Mouse (Mus musculus) gastrocnemius, adult 18-20 months (tissue): Measurements from ENCODE around the gene Xpnpep3. TPM values are rescaled to one million over a fixed set of nuclear protein-coding genes. Genes with fewer than 3 reads are reported as not detected.

Source experiments
- DNase-seq: peaks from one replicate; pipeline ENCODE4 v3.0.0; 2021; ENCODE audit warnings: low spot score
- long read RNA-seq, 2 experiments: library from polyadenylated mRNA; stranded (forward); transcript quantifications; one replicate each; pipeline ENCODE4 v2.0.0; 2021
- total RNA-seq, 2 experiments: library from RNA; stranded (reverse); gene quantifications; 2 replicates each; pipeline ENCODE4 v1.2.3; 2021

The Xpnpep3 gene
- total RNA-seq = 1 to 10 TPM; 6.5 to 6.6 TPM
- long read RNA-seq, experiment 1, full-length matches to known transcripts = 2 of 10 reads
- long read RNA-seq, experiment 1, partial matches to known transcripts = 0 of 10 reads
- long read RNA-seq, experiment 1, other reads (novel, unspliced or antisense) = 8 of 10 reads
- long read RNA-seq, experiment 2, full-length matches to known transcripts = 2 of 4 reads
- long read RNA-seq, experiment 2, partial matches to known transcripts = 0 of 4 reads
- long read RNA-seq, experiment 2, other reads (novel, unspliced or antisense) = 2 of 4 reads

DNA sequence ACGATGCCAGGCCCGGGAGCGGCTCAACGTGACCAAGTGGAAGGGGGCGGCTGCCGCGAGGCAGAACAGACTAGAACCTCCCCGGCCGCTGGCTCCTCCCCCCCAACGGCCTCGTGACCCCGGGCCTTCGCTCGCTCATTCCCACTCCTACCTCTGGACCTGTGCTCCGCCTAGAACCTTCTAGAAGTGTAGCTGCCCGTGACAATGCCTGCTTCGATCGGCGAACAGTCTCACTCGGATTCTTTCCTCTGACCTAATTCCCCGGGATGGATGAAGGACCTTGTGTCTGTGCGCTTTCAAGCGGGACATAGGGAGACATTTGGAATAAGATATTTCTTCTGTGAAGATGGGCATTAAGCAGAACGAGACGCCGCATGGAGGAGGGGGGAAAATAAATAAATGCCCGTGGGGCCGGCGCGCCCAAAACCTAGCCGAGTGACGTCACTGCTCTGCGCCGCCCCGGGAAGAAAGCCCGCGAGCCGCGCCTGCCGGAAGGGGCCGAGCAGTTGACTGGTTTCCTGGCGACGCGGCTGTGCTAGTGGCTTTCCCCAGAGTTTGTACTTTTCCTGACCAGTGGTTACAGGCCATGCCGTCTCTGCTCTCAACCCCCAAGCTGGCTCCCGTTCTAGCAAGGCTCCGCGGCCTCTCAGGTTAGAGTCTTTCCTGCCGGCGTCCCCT lies at the start of gene Xpnpep3, which contains the start of gene St13:
Xpnpep3 (plus strand) TSS at position 501 of the 678 bp plus-strand sequence.
St13 (minus strand) TSS at position 440 of the 678 bp plus-strand sequence.
- peak; percentile 97 for DNase-seq

DNA sequence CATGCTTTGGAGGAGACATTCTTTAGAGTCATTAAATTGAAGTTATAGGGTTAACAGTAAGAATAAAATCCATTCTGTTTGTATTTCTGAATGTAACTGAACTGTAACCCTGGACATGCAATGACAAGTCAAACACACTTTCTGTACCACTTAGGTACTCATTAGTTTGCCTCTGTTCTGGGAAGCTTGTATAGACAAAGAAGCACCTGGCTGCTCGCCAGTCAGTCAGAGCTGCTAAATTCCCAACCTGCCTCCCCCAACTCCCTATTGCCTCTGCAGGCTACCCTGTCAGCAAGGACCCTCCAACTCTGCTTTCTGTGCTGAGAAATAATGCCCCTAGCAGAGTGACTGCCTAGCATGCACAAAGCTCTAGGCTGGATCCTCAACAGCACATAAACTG lies 49.5 kb upstream of the Xpnpep3 start:
- DNase-seq = no peak

DNA sequence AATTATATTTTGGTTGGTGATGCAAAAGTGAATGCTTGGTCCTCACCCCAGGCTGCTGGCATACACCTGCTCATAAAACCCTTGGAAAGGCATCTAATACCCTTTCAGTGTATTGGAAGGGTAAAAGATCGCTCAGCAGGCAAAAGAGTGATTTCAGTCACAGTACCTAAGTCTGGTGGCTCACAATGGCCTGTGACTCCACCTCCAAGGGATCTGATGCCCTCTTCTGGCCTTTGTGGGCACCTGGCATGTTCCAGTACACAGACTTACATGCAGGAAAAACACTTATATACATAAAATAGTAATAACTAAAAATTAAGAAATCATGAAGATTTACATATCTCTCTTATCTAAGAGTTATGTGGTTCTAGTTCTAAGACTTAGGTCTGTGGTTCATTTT lies 47.3 kb upstream of the Xpnpep3 start:
- no peak for DNase-seq

DNA sequence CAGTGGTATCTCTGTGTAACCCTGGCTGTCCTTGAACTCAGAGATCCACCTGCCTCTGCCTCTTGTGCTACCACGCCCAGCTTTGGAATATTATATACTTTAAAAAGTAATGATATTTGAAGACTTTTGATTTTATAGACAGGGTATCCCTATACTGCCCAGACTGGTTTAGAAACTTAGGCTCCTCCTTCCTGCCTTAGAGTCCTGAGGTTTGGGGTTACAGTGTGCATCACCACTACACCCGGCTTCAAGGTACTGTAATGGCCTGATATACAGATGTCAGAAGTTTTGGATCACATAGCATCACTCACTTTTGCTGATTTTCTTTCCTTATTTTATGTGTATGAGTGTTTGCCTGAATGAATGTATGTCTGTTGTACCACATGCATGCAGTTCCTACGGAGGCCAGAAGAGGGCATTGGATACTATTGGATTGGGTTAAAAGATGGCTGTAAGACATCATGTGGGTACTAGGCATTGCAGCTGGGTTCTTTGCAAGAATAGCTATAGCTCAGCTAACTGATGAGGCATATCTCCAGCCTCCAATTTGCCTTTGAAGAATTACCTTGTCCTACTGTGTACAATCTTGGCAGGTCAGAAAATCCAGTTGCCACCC lies 44.7 kb upstream of the Xpnpep3 start:
- peak; percentile 28 for DNase-seq

DNA sequence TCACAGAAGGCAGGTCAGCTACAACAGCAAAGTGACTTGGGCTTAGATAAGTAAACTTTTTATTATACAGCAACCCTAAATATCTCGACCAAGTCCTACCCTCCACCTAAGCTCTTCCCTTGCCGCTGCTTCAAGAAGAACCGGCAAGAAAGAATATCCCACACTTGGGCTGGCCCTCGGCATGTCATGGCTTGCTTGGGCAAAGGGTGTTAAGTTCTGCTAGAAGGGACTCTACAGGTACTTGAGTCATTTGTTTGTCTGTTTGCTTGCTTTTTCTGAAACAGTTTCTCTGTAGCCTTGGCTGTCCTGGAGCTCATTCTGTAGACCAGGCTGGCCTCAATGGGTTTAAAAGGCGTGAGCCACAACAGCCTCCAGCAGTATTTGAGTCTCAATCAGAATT lies 43.0 kb upstream of the Xpnpep3 start:
- DNase-seq = no peak

DNA sequence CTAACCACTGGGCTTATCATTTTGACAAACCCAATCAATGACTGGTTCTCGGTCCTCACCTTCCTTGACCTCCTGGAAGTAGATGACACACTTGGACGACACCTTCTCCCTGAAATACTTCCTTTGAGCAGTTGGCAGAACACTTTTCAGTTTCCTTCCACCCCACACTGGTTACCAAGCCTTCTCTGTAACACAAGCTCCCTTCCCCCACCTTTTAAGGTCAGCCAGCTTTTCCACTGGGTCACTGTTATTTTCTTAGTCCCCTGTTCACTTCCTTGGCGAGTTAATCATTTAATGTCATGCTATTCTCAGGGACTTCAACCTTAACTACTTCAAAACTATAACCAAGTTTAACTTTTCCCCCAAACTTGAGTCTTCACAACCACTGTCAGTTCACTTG lies 41.0 kb upstream of the Xpnpep3 start:
- DNase-seq = no peak

DNA sequence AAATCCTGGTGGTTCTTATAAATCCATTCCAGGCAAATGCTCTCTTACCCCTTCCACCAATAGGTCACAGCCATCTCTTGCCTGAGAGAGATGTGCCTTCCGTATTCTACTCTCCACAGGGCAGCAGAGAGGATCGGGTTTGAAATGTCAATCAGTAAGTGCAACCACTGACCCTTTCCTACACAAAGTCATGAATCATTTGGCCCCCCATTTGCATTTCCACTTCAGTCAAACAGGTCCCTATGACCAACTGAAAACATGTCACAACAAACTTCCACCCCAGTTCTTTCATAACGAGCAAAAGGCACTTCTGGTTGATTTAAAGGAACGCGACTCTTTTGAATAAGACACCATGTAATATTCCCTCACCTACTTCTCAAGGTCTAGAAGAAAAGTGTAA lies 40.5 kb upstream of the Xpnpep3 start:
- no peak for DNase-seq

DNA sequence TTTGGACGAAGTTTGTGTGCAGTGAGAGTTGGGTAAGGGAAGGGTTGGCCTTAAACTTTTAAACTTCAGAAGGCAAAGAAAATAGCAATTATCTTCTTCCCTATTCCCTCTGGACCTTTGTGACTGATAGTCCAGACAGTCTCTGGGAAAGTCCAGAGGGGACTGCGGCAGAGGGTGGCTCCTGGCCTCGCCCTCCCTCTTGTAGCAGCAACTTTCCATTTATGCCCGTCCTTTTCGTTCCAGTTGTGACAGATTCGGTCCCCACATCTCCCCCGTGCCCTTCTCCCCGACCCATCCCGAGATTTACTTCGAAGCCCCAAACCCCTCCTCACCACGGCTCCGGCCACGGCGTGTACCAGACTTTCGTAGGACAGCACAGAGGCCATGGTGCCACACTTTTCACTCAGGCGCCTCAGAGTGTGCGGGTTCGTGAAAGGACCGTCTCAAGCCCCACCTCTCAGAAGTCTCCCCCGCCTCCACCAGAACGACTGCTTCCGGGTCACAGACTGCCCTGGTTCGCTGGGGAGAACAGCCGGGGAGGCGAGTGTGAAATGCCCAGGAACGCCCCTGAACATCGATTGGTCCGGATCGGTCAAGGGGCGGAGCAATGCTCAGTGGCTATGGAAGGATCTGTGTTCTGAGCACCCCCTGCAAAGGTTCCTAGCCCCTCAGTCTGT lies 39.5 kb upstream of the Xpnpep3 start, which contains the start of gene Slc25a17:
Slc25a17 (minus strand) TSS at position 468 of the 677 bp plus-strand sequence.
- DNase-seq = peak; percentile 98

DNA sequence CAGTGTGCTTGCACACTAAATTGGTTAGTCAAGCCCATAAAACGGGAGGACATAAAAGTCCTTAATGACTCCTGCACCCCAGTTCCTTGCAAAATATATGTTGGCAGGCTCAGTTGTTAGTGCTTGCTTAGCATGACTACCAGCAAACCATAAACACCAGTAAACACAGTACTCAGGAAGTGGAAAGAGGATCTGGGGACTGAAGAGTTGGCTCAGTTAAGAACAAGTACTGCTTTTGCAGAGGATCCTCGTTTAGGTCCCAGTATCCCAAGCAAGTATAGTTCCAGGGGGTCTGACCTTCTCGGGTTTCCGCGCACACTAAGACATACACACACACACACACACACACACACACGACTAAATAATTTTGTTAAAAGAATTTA lies 38.9 kb upstream of the Xpnpep3 start:
- DNase-seq = no peak

DNA sequence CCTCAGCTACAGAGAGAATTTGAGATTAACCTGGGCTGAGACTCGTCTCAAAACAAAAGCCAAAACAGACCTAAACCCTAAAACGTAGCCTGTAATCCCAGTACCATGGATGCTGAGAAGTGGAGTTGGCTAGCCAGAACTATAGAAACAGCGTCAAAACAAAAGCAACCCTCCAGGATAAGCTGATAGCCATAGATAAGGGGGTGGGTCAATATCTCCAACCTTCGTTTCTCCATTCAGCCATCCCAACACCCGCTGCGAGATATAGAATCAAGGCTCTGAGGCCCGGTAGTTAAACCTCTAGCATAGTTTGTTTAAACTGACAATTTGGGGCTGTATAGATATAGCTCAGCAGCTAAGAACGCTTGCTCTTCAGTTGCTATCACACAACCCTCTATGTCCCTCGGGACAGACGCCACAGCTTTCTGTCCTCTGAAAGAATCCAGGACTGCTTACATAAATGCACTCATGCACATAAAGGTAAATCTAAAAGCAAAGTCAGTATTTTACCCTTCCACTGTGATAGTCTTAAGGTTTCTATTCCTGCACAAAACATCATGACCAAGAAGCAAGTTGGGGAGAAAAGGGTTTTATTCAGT lies 38.4 kb upstream of the Xpnpep3 start:
- DNase-seq = no peak

DNA sequence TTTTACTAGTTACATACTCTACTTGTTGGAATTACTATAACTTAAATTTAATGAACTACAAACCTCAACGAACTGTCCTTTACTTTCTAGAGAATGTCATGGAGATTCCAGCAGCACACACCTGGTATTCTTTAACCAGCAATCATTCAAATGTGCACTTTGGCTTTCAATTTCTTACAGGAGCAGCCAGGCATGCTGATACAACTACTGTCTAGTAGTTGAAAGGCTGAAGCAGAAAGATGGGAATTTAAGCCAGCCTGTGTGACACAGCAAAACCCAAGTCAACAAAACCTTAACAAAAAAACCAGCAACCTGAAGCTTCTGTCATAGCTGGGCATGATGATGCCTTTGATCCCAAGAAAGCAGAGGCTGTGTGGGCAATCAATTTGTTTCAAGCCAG lies 37.4 kb upstream of the Xpnpep3 start:
- no peak for DNase-seq

DNA sequence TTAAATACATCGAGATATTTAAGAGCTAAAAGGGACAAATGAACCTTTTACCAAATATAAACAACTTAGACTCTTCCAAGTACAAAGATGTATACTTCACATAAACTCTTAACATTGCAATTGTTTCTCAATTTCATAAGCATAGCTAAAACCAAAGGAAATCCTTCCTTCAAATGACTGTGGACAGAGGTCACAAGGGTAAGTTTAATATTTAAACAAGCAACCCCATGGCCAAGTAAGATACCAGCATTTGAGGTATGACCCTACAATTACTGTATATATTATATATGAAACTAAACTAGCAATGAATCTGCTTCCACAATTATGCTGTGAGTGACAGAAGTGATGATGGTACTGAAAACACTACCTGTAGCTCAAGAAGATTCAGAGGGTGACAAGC lies 35.7 kb upstream of the Xpnpep3 start:
- DNase-seq = no peak

DNA sequence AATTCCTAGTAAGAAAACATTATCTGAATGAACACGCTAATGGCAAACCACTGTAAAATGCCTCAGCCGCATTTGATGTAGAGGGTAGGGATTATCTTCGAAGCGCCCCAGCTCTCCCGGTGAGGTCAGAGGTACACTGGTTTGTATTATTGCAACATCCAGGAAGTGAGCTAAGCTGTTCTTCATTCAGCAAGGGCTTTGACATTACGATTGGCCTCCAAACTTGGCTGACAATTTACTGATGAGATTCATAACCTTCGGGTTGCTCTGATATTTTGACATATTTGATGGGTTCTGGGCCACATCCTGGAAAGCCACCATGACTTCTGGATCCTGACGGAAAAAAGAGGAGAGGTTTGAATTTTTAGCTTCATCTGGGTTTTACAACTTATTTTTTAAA lies 34.7 kb upstream of the Xpnpep3 start:
- no peak for DNase-seq

DNA sequence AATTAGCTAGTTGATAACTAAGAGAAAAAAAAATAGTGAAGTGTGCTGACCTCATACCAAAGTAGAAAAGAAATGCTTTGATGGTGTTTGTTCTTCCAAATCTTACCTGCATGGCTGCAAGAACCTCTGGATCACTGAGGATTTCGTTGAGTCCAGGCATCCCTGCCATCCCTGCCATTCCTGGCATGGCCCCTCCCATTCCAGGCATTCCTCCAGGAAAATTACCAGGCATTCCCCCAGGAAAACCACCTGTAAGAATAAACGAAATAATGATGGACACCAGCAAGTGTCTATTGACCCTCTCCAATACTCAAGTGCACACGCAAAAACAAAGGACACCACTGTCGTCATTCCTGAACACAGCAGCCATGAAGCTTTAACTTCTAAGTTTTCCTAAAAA lies 33.7 kb upstream of the Xpnpep3 start:
- DNase-seq = no peak

DNA sequence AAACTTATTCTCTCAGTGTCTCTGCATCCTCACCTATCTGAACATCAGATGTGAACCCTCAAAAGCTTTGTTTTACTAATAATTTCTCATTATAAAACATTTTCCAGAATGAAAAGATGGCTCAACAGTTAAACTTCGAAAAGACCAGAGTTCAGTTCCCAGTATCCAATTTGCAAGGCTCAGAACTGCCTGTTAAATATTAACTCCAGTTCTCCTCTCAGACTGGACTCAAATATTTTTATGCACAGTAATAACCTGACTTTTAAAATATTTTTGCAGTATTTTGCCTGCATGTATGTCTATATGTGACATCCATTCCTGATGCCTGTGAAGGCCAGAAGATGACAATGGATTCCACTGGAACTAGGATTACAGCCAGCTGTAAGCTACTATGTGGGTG lies 31.3 kb upstream of the Xpnpep3 start:
- DNase-seq = no peak

DNA sequence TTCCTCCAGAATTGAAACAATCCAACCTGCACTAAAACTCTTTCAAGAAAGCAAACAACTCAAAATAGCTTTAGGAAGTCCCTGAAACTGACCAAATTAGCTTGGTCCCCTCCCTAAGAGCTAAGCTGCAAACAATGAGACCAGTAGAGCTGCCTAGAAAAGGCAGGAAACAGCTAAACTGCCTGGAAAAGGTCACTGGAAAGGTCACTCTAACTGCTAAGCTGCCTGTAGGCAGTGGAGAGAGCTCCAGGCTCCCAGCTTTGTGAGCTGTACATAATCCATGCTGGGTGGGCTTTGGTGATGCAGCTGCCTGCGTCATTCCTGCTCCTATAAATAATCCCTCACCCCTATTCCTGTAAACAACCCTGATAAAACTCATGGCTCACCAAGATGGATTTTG lies 29.6 kb upstream of the Xpnpep3 start:
- DNase-seq = no peak

DNA sequence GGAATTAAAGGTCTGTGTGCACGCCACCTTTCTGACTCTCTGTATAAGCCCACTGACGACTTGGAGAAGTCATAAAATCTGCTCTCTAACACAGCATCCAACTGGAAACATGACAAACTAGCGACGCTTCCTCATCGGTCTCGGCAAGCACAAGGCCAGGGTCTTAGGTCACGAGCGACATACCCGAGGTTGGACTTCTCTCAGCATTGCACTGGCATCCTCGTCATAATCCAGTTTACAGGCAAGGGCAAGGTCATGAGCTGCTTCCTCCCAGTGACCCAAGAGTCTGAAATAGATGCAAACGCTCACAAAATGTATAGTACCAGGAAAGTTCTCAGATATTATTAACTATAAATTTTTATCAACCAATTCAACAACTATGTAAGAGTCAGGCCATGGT lies 25.3 kb upstream of the Xpnpep3 start:
- no peak for DNase-seq

DNA sequence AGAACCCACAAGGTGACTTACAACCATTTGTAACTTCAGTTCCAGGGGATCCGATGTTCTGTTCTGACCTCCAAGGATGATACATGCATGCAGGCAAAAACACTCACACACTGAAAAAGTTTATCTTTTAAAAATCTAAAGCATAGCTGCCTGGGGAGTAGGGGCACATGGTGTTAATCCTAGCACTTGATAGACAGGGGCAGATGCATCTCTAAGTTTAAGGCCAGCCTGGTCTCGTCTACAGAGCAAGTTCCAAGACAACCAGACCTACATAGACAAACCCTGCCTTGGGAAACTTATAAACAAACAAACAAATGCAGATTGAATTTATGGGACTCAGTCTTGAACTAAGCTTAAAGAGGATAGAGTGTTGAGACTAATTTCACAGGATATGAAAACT lies 21.1 kb upstream of the Xpnpep3 start:
- DNase-seq = no peak

DNA sequence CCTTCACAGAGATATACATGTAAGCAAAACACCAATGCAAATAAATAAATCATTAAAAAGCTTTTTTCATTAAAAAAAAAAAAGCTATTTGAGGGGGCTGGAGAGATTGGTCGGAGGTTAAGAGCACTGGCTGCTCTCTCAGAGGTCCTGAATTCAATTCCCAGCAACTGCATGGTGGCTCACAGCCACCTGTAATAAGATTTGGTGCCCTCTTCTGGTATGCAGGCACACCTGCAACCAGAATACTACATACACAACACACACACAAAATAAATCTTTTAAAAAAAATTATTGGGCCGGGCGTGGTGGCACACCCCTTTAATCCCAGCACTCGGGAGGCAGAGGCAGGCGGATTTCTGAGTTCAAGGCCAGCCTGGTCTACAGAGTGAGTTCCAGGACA lies 13.6 kb upstream of the Xpnpep3 start:
- no peak for DNase-seq

DNA sequence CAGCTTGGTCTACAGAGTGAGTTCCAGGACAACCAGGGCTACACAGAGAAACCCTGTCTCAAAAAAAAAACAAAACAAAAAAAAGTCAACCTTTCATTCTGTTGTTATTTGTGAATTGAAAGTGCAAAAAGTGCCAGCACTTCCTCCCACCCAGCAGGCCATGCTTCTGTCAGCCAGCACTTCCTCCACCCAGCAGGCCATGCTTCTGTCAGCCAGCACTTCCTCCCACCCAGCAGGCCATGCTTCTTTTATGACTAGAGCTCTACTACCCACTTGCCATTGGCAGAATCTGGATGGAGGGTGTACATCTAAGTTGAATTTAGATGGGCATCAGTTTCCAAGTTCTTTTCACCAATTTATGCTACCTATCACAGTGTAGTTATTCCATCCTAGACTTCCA lies 6.9 kb upstream of the Xpnpep3 start:
- no peak for DNase-seq

DNA sequence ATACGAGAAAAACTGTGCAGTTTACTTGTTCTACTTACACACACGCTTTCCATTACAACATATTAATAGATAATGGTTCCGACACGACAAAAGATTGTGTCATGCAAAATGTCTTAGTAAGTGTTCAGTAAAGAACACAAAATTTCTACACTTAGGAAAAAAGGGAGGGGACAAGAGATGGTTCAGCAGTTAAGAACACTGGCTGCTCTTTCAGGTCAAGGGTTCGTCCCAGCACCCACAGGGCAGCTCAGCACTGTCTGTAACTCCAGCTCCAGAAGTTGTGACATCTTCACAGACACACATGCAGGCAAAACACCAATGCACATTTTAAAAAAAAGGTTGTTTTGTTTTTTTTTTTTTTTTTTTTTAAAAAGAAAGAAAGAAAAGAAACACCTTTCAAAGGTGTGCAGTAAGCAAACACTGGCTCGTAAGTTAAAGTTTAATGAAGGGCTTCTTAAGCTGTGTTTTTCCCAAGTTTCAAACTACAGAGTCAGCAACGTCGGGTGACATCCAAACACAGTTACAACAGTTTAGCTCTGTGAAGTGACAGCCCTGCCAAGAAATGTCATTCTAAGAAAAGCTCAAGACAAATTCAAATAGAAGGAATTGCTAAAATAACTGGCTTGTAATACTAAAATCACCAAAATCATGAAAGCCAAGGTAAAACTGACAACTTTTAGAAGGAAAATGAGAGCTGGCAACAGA lies 5.6 kb upstream of the Xpnpep3 start:
- DNase-seq = no peak
